Mouse (Mus musculus) heart, postnatal 4 days (tissue): ENCODE measurements around the gene Snx18. TPM values are rescaled to one million over a fixed set of nuclear protein-coding genes. Genes with fewer than 3 reads are reported as not detected.
A peak's percentile ranks its signal among the peaks of the same experiment; 100 is the strongest.

Experiments
- DNase-seq: peaks from one replicate; pipeline ENCODE4 v3.0.0; 2021
- total RNA-seq, 2 experiments: library from RNA; stranded (reverse); gene quantifications; 2 replicates each; pipeline ENCODE4 v1.2.3; 2021

The Snx18 gene
- total RNA-seq, 2 experiments from 2014 or later = 32.6 to 34.4 TPM

DNA sequence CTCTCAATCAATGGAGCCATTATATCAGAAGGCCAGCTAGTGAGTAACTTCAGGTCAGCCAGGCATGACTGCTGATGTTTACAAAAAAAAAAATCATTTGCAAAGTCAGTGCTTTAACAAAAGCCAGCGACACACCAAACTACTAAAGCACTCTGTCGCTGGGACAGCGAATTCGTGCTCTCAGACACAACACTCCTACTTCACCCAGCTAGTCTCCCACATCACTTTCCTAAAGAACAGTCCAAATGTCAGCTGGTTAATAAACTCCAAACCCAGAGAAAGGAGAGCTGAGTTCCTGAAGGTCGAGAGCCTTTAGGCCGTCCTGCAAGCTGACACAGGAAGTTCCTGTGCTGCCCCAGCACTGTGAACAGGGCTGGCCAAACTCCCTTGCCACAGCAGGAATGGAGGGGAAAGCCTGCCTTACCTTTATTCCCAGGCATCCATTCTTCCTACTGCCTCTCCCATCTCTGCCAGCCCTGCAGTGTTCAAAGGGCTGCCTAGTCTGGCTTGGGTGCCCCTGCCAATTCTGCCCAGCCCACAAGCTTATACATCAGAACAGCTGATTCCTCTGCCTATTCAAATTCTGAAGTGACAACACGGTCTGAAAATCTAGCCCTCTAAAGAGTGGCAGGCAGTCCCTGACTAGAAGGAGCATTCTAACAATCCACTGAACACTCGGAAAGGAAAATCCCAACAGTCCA, 2.2 kb downstream of the Snx18 start:
- DNase-seq = no peak

DNA sequence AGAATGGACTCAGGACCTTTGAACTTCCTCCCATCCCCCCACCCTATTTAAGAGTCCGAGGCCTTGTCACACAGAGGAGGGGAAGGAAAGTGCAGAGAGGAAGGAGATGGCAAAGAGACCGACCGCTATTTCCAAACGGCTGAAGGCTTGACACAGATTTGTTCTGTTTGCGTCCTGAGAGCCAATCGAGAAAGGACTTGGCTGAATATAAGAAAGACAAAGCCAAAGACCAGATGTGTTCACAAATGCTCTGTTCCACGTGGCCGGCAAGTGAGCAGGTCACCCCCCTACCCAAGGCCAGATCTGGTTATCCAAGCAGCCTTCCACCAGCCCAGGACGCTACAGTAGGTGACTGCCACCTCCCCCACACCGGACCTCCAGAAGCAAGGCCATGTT, 2.8 kb downstream of the Snx18 start:
- peak; percentile 43 for DNase-seq

DNA sequence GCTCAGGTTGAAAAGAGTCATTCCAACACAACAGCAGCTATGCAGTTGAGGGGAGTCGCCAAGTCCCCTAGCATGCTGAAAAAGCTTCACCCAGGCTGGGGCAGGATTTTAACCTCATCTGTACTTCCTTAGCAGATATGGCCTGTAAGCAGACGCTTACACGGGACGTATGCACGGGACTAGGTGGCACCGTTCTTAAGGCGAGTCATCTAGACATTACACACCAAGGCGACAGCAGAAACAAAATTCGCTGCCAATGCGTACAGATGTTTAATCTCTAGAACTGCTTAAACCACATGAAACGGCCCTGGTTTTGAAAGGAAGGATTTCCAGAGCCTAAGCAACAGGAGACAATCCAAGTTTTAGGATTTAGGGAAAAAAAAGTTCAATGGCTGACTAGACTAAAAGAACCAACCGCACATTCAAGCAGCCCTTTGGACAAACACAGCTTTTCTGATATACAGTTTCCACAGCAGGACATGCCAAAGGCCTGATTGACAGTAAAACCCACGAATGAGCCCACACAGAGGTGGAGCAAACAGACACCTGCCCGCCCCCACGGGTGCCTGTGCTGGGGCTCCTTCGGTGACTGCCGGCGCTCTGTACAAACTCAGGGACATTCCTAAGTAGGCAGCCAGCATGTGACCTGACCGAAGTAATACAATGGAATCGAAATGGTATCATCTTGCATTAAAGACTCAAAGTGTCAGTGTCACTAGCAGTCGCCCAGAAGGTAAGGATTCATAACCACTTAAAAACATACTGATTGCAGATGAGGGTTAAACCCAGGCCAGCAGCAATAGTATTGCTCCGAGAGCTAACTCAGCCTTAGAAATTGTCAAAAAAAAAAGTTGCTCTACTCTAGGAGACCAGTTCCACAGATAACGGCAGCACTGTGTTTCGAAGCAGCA, 3.5 kb downstream of the Snx18 start:
- peak; percentile 92 for DNase-seq

DNA sequence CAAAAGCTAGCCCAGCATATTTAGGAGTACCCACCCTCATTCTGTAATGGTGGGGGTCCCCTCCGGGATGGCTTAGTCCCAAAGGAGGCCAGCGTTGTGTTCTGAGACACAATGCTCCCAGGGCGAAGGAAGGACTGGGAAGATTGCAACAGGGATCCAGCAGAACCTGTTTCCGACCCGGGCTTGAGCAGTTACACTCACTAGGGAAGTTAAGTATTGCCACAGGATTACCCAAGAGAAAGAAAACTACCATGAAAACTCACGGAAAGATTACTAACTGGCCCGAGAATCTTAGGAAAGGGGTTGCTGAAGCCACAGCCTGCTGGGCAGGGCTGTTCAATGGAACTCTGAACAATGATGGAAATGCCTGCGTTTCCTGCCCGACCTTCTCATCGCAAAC, 4.5 kb downstream of the Snx18 start:
- DNase-seq = no peak

DNA sequence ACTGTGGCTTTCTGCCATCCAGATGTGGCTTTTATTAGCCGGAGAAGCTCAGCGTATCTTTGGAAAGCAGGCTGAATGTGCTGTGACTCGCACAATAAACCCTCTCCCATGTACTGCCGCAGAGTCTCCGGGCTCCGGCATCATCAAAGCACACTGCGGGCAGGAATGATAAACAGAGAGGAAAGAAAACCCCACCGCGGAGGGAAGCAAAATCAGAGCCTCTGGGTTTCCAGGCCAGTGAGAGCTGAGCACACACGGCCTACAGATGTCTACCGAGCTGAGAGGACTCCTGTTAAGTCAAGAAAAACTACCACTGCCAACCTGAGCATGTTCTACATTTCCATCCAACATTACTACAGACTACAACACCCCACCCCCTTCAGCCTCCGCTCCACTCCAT, 5.0 kb downstream of the Snx18 start:
- DNase-seq = no peak

DNA sequence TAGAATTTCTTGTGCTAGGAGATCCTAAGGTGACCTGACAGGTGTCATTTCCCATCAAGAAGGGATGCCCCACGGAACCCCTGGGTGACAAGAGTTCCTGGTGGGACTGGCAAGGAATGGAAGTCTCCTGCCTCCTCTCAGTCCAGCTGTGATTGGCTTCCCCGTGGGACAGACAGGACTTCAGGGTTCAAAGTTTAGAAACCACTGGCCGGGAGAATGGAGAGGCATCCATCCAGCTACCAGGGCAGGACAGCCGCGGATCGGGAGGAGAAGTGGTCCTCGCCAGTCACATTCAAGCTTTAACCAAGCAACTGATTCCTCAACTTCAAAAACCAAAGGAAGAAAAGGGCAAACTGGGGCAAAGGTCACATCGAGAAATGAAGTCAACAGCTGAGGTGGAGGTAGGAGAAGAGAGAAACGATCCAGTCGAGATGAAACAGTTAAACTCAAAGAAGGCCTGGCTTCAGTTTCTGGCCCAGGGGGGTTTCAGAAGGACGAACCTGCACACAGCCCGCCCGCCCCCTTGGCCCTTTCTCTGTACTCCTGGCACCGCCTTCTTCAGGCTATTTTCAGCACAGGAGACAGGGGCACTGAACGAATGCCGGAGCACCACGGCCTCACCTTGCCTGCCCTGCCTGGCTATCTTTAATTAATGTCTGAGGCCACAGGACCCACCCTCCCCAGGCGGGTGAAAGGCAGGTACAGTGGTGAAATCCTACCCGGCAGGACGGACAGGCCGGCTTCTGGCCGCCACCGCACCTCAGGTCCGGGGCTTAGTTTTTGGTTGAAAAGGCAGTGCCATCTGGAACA, 6.0 kb downstream of the Snx18 start:
- peak; percentile 73 for DNase-seq

DNA sequence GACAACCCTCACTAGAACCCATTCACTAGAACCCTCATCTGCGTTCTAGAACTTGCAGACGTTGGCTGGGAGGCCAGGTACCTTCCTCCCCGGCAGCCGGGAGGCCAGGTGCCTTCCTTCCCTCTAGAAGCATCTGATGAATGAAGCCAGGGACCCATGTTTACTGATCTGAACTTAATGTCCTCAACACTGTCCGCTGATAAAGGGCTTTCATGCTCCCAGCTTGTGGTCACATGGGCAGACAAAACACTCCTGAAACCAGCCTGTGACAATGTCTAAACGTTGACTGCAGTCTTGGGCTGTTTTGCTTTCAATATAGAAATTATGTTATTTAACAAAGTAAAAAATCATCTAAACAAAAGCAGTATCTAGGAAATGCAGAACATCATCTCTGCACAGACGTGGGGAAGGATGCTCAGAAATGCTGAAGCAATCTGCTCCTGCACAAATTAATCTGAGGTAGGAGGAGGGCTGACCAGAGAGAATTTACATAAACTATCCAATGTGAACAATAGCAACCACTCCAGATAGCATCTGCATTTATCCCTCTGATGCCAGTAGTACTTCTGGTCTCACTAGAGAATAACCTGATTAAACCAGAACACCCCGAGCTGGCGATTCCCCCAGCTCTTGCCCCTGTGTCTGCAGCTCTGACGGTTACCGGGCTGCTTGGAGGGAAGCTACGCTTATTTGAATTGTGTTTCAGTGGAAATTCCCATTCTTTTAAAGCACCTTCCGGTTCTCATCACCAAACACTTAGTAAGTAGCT, 7.4 kb downstream of the Snx18 start:
- no peak for DNase-seq

DNA sequence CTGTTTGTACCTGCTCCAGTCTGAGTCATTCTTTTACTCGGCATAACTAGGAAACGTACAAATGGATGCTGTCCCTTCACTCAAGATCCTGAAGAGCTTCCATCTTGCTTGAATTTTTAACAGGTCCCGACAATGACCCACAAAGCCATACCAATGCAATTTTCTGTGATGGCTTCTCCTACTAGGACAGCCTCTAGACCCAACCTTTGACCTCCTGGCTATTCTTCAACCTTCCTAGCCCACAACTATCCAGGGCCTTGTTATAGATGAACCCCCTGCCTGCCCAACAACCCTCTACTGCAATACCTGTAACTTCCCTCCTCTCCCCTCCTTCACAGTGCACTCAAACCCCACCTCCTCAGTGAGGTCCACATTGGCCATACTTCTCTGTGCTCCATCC, 8.9 kb downstream of the Snx18 start:
- DNase-seq = no peak

DNA sequence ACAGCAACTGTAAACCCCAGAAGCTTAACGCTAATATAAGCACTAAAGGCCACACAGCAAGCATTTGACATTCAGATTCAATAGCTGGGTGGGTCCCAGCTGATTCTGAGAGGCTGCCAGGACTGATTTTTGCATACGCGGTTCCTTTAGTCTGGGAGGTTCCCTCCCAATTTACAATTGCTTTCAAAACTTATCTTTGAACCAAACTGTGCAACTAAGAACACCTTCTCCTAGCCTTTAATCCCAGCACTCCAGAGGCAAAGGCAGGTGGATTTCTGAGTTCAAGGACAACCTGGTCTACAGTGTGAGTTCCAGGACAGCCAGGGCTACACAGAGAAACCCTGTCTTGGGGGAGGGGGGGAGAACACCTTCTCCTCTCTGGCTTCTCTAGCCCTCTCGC, 10.5 kb downstream of the Snx18 start:
- no peak for DNase-seq

DNA sequence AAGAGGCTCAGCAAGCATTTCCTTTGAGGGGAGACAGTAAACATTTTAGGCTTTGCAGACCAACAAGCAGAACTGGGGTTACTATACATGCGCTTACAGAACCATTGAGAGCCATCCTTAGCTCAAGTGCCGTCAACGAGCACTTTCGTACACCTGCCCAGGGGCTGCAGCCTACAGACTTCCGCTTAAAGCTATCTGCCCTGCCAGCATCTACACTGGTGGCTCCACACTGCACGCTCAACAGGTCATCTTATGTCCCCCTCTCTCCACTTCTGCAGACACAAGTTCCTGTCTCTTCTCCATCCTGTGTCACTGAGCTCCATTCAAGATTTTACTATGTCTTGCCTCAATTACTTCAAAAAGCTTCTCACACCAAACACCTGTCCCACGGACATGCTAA, 11.0 kb downstream of the Snx18 start:
- no peak for DNase-seq

DNA sequence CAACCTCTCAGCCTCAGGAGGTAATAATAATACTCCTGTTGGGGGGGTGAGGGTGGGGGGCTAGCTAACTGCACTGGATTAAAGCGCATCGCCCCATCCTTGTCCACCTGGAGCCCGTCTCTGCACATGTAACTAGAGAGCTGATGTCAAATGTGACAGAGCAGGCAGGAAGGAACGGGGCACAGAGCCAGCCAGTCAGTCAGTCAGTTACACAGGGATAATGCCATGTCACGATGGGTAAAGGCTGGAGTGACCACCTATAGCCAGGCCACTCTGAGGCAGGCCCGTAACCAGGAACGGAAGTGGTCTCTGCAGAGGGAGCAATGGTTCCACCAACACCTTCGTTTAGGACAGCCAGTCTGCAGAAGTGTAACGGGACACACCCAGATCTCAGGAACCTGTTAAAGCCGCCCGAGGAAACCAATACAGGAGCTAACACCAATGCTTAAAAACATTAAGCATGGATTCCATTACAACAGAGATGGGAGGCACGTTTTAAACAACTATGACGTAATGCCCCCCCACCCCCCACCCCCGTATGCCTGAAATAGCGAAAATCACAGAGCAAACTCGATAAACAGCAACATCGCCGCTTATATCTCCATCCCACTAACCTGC, 11.5 kb downstream of the Snx18 start:
- DNase-seq = no peak

DNA sequence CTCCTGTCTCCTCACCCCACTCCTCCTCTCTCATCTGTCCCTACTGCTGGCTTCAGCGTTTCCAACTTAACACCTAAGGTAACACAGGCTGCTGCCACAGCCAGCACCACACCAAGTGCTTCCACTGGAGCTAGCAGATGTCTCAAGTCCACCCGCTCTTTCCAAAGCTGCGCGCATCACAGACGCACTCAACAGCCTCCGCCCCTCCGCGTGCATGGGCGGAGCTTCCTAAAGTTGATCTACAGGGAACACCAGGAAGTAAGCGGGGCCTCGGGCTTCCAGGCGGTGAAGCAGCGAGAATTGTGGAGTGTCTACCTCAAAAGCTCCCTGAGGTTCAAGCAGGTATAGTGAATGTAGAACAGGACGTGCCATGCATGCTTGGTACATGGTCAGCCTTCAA, 12.2 kb downstream of the Snx18 start:
- DNase-seq = no peak

DNA sequence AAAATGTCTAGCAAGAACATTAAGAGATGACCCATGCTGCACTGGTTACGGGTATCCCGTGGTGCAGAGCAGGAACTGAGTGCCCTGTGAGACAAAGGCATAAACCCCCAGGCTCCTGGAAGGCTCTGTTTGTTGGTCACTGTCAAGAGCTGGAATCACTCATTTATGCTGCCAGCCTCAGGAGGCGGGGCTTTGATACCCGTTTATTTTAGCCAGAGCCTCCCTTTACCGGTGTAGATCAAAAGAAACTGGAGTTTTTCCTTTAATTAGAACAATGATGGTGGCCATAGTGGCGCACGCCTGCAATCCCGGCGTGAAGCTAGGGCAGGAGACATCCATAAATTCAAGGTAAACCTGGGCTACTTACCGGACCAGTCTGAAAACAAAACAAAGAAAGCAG, 12.7 kb downstream of the Snx18 start:
- DNase-seq = no peak

DNA sequence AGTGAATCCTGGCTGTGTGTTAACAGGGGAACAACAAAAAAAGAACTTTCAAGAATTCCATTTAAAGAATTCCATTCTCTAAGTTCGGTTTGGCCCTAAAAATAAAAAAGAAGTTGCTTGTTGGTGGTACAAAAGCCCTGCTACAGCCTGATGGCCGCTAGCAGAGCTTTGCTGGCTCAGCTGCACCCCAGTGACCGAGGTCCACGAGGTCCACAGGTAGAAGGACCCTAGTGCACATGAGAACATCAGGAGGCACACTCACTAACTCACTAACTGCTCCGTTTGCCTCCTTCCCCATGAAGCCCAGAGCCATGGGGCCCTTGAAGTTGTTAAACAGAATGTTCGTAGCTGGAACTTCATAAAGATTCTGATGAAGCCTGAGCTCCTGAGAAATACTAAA, 14.0 kb downstream of the Snx18 start:
- no peak for DNase-seq

DNA sequence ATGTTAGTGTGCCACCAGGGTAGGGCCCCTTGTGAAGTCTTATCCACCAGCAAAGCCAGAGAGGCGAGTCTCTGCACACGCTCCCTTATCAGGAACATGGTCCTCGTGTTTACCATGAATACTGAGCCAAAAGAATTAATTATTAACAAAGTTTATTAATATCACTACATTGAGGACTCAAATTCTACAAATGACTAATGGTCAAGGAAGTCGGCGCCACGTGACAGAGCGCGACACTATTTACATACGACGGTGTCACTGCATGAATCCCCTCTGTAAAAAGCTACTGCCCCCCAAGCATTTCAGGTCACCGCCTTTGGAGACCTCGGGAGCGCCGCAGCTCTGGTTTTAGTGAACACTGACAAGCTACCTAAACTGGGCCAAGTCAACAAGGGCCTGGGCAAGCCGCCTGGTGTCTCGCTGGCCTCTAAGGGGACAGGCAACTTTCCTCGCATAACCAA, 15.5 kb downstream of the Snx18 start:
- DNase-seq = peak; percentile 52

DNA sequence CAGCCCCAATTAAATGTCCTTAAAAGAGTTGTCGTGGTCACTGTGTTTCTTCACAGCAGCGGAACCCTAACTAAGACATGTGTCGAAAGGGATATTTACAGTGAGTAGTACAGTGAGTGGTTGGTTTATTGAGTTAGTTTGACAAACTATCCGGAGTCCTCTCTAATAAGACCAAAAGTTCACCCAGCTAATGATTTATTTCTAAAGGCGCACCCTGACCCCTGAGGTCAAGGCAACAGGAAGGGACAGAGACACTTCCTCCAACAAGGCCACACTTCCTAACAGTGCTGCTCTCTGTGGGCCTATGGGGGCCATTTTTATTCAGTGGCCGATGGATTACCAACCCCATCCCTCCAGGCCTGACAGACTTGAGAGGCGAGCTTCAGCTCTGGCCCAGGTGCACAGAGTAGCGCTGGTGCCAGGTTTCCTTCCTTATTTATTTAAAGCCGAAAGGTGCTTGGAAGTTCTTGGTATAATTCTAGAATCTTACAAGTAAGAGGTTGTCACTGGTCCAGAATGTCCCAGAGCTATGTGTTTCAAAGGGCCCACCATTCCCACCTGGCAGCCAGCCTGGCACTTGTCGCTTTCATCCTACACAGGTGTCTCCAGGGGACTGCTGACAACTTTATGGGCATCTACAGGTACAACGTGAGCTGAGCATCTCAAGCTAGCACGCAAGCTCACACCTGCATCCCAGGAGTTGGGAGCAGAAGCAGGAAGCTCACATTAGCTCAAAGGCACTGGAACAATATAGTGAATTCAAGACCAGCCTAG, 16.3 kb downstream of the Snx18 start:
- DNase-seq = no peak

DNA sequence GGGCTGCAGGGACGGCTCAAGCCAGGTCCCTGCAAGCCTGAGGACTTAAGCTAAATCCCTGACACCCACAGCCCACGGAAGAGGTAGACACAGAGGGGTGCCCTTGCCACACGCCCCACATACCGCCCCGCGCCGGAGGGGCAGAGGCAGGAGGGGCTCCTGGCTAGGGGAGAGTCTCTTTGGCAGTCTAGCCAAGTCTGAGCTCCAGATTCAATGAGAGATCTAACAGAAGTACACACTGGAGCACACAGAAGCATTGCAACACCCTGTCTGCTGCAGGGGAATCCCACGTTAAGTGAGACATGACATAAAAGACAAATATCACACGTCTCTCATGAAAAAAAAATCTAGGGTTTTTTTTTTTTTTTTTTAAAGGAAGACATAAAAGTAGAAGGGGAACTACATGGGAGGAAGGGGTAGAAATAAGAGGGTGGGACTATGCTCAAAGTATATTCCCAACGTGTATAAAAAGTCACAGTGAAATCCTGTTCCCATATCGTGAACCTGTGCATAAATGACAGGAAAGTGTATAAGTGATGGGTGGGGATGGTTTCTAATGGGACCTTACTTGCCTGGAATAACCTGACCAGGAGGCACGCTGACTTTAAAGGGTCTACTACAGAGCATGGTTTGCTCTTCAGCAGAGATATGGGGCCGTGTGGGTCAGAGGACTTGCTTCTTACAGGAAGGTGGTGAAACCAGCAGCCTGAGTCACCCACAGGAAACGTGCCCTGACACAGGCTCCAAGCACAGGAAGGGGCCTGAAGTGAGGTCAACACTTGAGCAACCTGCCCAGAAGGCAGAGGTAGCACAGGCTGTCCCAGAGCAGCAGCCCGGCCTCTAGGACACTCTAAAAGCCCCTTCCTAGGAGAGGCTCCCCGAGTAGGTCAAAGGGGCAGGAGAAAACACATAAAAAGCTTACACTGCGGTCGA, 17.6 kb downstream of the Snx18 start:
- DNase-seq = no peak

DNA sequence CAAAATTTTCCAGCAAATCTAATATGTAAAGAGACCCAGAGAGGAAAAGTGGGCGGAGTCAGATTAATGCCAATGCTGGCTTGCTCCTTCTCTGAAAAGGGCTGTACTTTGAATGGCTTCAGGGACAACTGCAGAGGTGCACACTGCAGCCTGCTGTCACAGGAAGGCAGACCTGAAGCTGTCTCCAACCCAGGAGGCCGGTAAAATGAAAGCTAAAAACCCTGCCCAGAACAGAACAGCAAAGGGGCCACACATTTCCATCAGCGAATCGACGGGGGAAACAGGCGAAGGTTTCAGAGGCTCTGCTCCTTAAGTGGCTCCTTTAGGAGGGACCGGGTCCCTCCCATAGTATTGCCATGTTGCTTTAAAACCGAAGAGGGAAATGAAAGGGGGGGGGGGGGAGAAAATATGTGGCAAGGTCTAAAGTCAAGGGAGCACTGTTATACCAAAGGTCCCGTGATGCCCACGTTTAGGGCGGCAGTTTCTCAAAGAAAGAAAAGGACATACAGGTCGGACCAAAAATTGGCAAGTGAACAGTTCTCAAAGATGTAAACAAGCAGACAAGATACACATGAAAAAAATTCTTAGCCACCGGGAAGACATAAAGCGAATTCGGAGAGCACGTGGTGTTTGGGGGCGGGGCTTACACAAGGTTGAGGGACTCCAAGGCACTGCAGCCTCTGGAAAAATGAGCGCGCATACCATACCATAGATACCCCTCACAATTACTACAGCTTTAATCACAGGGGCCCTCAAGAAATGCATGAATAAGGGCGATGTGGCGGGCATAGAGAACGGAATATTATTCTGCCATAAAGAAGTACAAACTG, 18.4 kb downstream of the Snx18 start:
- DNase-seq = no peak

DNA sequence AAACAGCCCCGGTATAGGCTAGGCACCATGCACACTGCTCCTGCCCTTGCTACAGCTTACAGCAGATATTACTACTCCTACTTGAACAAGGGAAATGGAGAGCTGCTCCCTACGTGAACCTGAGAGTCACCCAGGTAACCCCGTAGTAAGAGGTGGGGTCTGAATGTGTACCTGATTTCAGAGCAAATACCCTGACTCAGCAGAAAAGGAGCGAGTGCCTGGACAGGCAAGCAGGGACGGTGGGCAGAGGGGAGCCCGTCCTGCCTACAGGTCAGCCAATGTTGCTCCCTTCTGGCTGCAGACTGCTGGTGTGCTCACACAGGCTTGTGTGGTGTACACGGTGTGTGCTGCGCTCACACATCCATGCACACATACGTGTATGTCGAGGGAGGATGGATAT, 20.7 kb downstream of the Snx18 start:
- DNase-seq = no peak
